Mouse (Mus musculus) olfactory bulb, adult 2 months (tissue): ENCODE results near the gene Cntn4.

Experiments used
- CTCF ChIP-seq: fragments of 200-500 bp; IDR thresholded peaks from 2 replicates; pipeline ENCODE4 v1.5.1; 2012; ENCODE audit warnings: low read depth, mild to moderate bottlenecking, low read length, moderate library complexity; ENCODE audit not compliant: insufficient read depth
- POLR2A ChIP-seq: fragments of 200-500 bp; IDR thresholded peaks from 2 replicates; pipeline ENCODE4 v1.6.1; 2012; ENCODE audit warnings: mild to moderate bottlenecking, low read depth, low read length, moderate library complexity; ENCODE audit not compliant: insufficient read depth

DNA sequence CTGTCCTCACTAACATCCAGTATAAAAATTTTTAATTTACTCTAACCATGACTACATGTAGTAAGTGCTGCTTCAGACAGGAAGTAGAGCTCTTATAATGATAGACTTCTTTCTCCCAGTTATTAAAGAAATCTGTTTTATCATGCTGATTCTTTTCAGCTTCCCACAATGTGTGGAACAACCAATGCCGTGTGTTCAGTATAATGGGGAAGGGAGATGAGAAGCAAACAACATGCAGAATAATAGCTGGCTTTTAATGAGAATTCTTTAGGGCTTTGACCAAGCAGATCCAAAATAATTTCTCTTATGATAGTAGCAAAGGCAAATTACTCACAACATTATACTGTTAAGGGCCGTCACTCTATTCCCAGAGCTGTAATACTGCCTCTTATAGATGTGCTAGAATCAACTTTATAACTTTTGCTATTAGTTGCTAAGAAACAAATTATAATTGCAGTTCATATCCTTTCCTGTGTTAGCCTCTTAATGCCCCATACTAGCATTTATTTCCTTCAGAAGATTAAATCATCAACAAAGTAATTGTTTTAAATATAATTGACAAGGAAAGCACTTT, 710.5 kb downstream of the Cntn4 start:
- TF ChIP-seq CTCF (no peak), POLR2A (no peak)
